Mouse (Mus musculus): ENCODE results near the gene Eif4e1b.

DNA sequence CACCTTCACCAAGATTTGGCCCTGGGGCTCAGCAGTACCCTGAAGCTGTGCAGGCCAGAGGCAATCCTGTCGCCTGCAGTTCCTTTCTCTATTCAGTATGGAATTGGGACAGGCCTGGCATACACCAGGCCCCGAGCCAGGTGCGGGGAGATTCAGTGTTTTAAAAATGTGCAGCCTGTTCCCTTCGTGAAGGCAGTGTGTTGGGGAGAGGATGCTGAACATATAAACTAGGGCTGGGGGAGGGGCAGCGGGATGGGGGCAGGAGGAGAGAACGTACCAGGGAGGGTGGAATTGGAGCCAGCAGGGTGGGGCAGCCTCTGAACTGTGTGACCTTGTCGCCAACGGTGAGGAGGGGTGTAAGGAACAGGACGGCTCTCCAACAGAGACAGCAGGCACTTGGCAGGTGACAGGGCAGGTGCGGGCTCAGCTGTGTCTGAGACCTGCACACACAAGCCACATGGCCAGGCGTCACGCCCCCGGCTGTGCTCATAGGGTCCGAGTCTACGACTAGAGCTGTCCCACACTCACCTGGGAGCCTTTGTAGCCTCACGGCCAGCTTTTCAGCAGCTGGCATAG, 10.3 kb downstream of the Eif4e1b start:
- no peak for TF ChIP-seq GATA1 (IDR thresholded peaks at IDR 0.05; ENCODE audit: borderline replicate concordance, low read length)
- no peak for TF ChIP-seq FLI1 (IDR thresholded peaks at IDR 0.05; ENCODE audit: low read length)

All from megakaryocyte, embryonic 14.5 days (primary cell).